Mouse (Mus musculus) brown adipose tissue, adult 24 weeks (tissue): ENCODE results near the gene Rac1. TPM values are rescaled to one million over a fixed set of nuclear protein-coding genes. Genes with fewer than 3 reads are reported as not detected.

Source experiments
- H3K27ac ChIP-seq: fragments of 200-500 bp; replicated peaks from 2 replicates; pipeline ENCODE4 v1.5.1; 2012; ENCODE audit warnings: low read depth, mild to moderate bottlenecking, low read length
- H3K4me1 ChIP-seq: fragments of 200-500 bp; 2 replicates; pipeline ENCODE4 v1.6.1; 2012; ENCODE audit warnings: low read length, mixed read lengths; ENCODE audit not compliant: control insufficient read depth, insufficient read depth, insufficient read length
- H3K4me3 ChIP-seq: fragments of 200-500 bp; 2 replicates; pipeline ENCODE4 v1.5.1; 2012; ENCODE audit warnings: low read depth, mild to moderate bottlenecking, low read length, moderate library complexity; ENCODE audit not compliant: insufficient read depth
- polyA plus RNA-seq: library from polyadenylated mRNA; stranded (reverse); fragments of >200 nt; gene quantifications from 2 replicates; pipeline ENCODE4 v1.2.4, GENCODE M21; 2012; ENCODE audit not compliant: missing spikeins, insufficient read depth, insufficient read length

The Rac1 gene
- polyA plus RNA-seq, 1 experiment: 188 TPM

- H3K4me3 ChIP-seq: no peak overlapping the region
Measured at GRCm38 (mm10) chr5:143547384-143547783, 19.5 kb upstream of the Rac1 start.

GRCm38 (mm10) chr5:143539111-143539510 is 11.3 kb upstream of the Rac1 start:
- no peak overlapping the region for H3K27ac ChIP-seq
- no peak overlapping the region for H3K4me3 ChIP-seq
- no peaks in the 10 kb centered on the region for H3K4me1 ChIP-seq

More at GRCm38 (mm10) chr5:143547384-143547783, 19.5 kb upstream of the Rac1 start:
- H3K4me1 ChIP-seq: peaks cover 3% of the 10 kb centered on the region; the same call in 1 of the 2 replicates
- no peak overlapping the region for H3K27ac ChIP-seq

GRCm38 (mm10) chr5:143537022-143537421 is 9.2 kb upstream of the Rac1 start:
- no peak overlapping the region for H3K27ac ChIP-seq

GRCm38 (mm10) chr5:143534922-143535321 is 7.1 kb upstream of the Rac1 start:
- Histone ChIP-seq H3K4me3 (no peak overlapping the region), H3K4me1 (no peaks in the 10 kb centered on the region)

More at GRCm38 (mm10) chr5:143537022-143537421, 9.2 kb upstream of the Rac1 start:
- Histone ChIP-seq H3K4me3 (no peak overlapping the region), H3K4me1 (no peaks in the 10 kb centered on the region)

GRCm38 (mm10) chr5:143530715-143531114 is 2.9 kb upstream of the Rac1 start:
- H3K4me3 ChIP-seq: no peak overlapping the region
- H3K4me1 ChIP-seq: peaks cover 2% of the 10 kb centered on the region; the same call in 1 of the 2 replicates
- H3K27ac ChIP-seq: no peak overlapping the region

More at GRCm38 (mm10) chr5:143534922-143535321, 7.1 kb upstream of the Rac1 start:
- no peak overlapping the region for H3K27ac ChIP-seq

GRCm38 (mm10) chr5:143528308-143528683 is 460 bp upstream of the Rac1 start:
- Histone ChIP-seq H3K4me3 (peak overlapping the region; percentile 89), H3K27ac (peak overlapping the region; percentile 97), H3K4me1 (peaks cover 9% of the 10 kb centered on the region)

GRCm38 (mm10) chr5:143526698-143527331 is 1.0 kb downstream of the Rac1 start:
- peak overlapping the region; percentile 94 for H3K27ac ChIP-seq
- H3K4me3 ChIP-seq: peak overlapping the region; percentile 89
- H3K4me1 ChIP-seq: peaks cover 9% of the 10 kb centered on the region

GRCm38 (mm10) chr5:143525454-143526225 is 2.2 kb downstream of the Rac1 start:
- H3K4me1 ChIP-seq: peaks cover 12% of the 10 kb centered on the region
- peak overlapping the region; percentile 89 for H3K4me3 ChIP-seq
- H3K27ac ChIP-seq: peak overlapping the region; percentile 94; the same call in 1 of the 2 replicates

GRCm38 (mm10) chr5:143522882-143523281 is 5.0 kb downstream of the Rac1 start:
- Histone ChIP-seq H3K4me1 (peaks cover 29% of the 10 kb centered on the region), H3K4me3 (no peak overlapping the region), H3K27ac (no peak overlapping the region)

- Histone ChIP-seq H3K4me3 (0 out of 2 replicates have a peak overlapping the region, but pooled peaks have one; percentile 7), H3K4me1 (peaks cover 30% of the 10 kb centered on the region), H3K27ac (peak overlapping the region; percentile 19; the same call in 1 of the 2 replicates)
Measured at GRCm38 (mm10) chr5:143520415-143520814, 7.4 kb downstream of the Rac1 start.

GRCm38 (mm10) chr5:143518045-143518591 is 9.7 kb downstream of the Rac1 start:
- peak overlapping the region; percentile 49 for H3K27ac ChIP-seq
- peaks cover 32% of the 10 kb centered on the region for H3K4me1 ChIP-seq
- no peak overlapping the region for H3K4me3 ChIP-seq

- Histone ChIP-seq H3K4me1 (peaks cover 33% of the 10 kb centered on the region), H3K27ac (no peak overlapping the region), H3K4me3 (no peak overlapping the region)
Measured at GRCm38 (mm10) chr5:143517436-143517835, 10.4 kb downstream of the Rac1 start.

- H3K4me3 ChIP-seq: no peak overlapping the region
- no peak overlapping the region for H3K27ac ChIP-seq
- H3K4me1 ChIP-seq: peaks cover 37% of the 10 kb centered on the region
Measured at GRCm38 (mm10) chr5:143517005-143517404, 10.8 kb downstream of the Rac1 start.

- Histone ChIP-seq H3K4me1 (peaks cover 46% of the 10 kb centered on the region), H3K4me3 (no peak overlapping the region), H3K27ac (0 out of 2 replicates have a peak overlapping the region, but pooled peaks have one; percentile 8)
Measured at GRCm38 (mm10) chr5:143514878-143515277, 13.0 kb downstream of the Rac1 start.

- Histone ChIP-seq H3K4me1 (peaks cover 39% of the 10 kb centered on the region), H3K4me3 (no peak overlapping the region), H3K27ac (peak overlapping the region; percentile 62)
Measured at GRCm38 (mm10) chr5:143512305-143512704, 15.5 kb downstream of the Rac1 start.
